Mouse (Mus musculus) adrenal gland, adult 10 weeks (tissue): ENCODE measurements around the gene Olfr1243. TPM values are rescaled to one million over a fixed set of nuclear protein-coding genes. Genes with fewer than 3 reads are reported as not detected.

Experiments
- polyA plus RNA-seq: library from polyadenylated mRNA; stranded (reverse); fragments of 350-450 nt; fragmentation: Illumina TruSeq; extraction: RNeasy Lipid Tissue Mini Kit (QIAGEN cat#74804); gene quantifications from one replicate; pipeline ENCODE4 v1.2.3, GENCODE M21; 2014; ENCODE audit warnings: low read depth, low replicate concordance

The Olfr1243 gene
- not detected for polyA plus RNA-seq

DNA sequence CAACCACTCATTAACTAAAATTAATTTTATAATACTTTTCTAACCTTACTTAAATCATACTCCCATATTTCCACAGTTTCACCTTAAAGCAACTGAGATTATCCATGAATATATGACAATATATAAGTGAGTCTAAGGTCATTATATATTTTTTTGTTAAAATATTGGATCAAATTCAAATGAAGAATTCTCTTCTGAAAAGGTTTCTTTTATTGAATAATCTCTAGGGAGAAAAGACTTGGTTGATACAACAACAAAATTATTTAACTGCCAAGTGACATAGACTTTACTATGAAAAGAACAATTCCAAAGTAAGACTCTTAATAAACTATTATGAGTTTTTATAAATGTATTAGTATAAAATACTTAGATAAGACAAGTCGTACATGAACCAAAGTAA is at the start of gene Olfr1243:
TSS of gene Olfr1243 (minus strand) at position 101 of the 400 bp plus-strand sequence.

DNA sequence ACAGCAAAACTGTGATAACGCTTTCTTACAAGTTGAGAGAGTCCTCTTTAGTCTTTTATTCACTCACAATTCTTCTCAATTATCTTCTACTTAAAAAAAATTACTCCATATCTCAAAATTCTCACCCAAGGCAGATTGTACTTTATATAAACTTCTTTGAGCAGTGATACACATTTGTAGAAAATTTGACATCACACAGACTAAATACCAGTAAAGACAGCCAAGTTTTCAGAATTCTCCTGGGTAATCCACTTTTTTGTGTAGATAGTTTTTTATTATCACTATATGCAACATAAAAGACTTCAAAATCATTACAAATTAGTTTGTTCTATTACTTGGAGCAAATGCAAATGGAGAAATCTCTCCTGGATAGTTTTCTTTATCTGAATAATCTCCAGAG is 47.1 kb upstream of the Olfr1243 start, which contains the start of gene Olfr1245:
TSS of gene Olfr1245 (minus strand) at position 101 of the 400 bp plus-strand sequence.

DNA sequence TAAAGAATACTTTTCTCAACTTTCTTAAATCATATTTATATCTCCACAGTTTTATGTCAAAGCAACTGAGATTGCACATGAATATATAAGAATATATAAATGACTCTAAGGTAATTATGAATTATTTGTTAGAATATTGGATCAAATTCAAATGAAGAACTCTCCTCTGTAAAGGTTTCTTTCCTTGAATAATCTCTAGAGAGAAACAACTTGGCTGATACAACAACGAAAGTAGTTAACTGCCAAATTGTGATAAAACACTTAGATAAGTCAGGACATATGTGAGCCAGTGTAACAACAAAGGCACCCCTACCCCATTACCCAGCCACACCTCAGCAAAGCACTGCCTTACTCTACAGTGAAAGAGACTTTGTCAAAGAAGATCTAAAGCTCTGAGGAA is 33.1 kb downstream of the Olfr1243 start, which contains the start of gene Olfr1242:
TSS of gene Olfr1242 (minus strand) at position 101 of the 400 bp plus-strand sequence.

DNA sequence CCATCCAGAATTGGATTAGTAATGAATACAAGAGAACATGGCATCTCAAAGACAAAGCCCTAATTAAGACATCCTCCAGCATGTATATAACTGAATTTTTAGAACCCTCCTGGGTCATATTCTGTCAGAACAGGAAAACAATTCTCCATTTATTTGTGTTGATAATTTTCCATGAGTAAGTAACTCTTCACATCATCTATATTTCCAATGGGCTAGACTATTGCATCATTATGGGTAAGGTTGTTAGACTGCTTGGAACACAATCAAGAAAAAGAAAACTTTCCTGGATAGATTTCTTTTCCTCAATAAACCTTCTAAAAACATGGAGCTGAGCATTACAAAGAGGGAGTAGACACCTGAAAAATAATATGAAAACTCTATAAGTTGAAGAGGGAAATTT is 44.3 kb downstream of the Olfr1243 start, which contains the start of gene Olfr1241:
TSS of gene Olfr1241 (minus strand) at position 101 of the 400 bp plus-strand sequence.

Other genes with a start within 250 kb of the Olfr1243 start
- gene Olfr1229, start 243.5 kb downstream of the Olfr1243 start, polyA plus RNA-seq: not detected
- not detected for gene Olfr1230, start 234.2 kb downstream of the Olfr1243 start, polyA plus RNA-seq
- gene Olfr1231, start 224.4 kb downstream of the Olfr1243 start, polyA plus RNA-seq: not detected
- not detected for gene Olfr1232, start 201.8 kb downstream of the Olfr1243 start, polyA plus RNA-seq
- not detected for gene Olfr1233, start 189.1 kb downstream of the Olfr1243 start, polyA plus RNA-seq
- not detected for gene Olfr1234, start 166.6 kb downstream of the Olfr1243 start, polyA plus RNA-seq
- gene Olfr1238, start 121.8 kb downstream of the Olfr1243 start, polyA plus RNA-seq: not detected
- gene Olfr1239, start 111.1 kb downstream of the Olfr1243 start, polyA plus RNA-seq: not detected
- not detected for gene Olfr1240, start 88.5 kb downstream of the Olfr1243 start, polyA plus RNA-seq
- not detected for gene Olfr1241, start 44.4 kb downstream of the Olfr1243 start, polyA plus RNA-seq
- not detected for gene Olfr1242, start 33.2 kb downstream of the Olfr1243 start, polyA plus RNA-seq
- gene Olfr1245, start 47.0 kb upstream of the Olfr1243 start, polyA plus RNA-seq: not detected
- not detected for gene Olfr1246, start 61.7 kb upstream of the Olfr1243 start, polyA plus RNA-seq
- not detected for gene Olfr1247, start 82.6 kb upstream of the Olfr1243 start, polyA plus RNA-seq
- not detected for gene Olfr1248, start 86.8 kb upstream of the Olfr1243 start, polyA plus RNA-seq
- gene Olfr1249, start 103.5 kb upstream of the Olfr1243 start, polyA plus RNA-seq: not detected
- gene Olfr1250, start 130.0 kb upstream of the Olfr1243 start, polyA plus RNA-seq: not detected
- not detected for gene Olfr1251, start 140.4 kb upstream of the Olfr1243 start, polyA plus RNA-seq
- gene Olfr1252, start 193.5 kb upstream of the Olfr1243 start, polyA plus RNA-seq: not detected
- gene Olfr1253, start 225.6 kb upstream of the Olfr1243 start, polyA plus RNA-seq: not detected